Mouse (Mus musculus): Measurements from ENCODE around the gene Hibadh.
A peak's percentile ranks its signal among the peaks of the same experiment; 100 is the strongest.

Gene Hibadh

GRCm38 (mm10) chr6:52638471-52639185, 1.6 kb downstream of the Hibadh start:
- DNase-seq: no peak

GRCm38 (mm10) chr6:52637337-52637736, 2.9 kb downstream of the Hibadh start:
- DNase-seq: no peak

- no peak for DNase-seq
Measured at GRCm38 (mm10) chr6:52635395-52635794, 4.8 kb downstream of the Hibadh start.

- no peak for DNase-seq
Measured at GRCm38 (mm10) chr6:52630625-52631024, 9.6 kb downstream of the Hibadh start.

DNA sequence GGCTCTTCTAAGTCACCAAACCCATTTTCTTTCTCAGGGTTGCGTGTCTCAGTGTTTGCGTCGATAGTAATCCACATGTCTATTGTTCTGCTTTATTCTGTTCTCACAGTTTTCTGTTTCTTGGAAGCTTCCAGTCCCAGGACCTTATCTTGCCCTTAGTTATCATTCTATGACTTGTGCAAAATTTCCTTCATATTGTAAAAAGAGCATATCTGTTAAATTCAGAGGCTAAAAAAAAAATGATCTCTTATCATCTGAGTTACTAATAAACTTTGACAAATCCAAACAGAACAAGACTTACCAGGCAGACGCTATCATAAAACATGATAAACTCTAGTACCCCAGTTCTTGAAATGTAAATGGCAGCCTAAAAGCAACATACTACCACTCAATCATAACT, 11.0 kb downstream of the Hibadh start:
- DNase-seq: no peak

DNA sequence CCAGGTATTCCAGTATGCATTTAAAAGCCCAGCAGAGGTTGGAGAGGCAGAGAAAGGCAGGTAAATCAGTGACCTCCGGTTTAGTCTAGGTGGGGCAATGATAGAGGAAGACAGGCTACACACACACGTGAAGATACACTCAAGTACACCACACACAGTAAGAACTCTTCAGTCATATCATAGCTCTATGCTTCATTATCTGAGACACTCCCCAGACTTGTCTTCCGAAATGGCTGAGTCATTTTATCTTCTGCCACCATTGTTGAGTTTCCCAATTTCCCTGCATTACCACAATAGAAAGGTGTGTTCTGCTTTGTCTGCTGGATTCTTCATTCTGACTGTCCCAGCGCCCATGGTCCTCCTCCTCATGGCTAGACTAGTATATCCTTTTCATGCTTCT, 13.5 kb downstream of the Hibadh start:
- DNase-seq: no peak

- no peak for DNase-seq
Measured at GRCm38 (mm10) chr6:52623741-52624140, 16.4 kb downstream of the Hibadh start.

GRCm38 (mm10) chr6:52621731-52622480, 18.3 kb downstream of the Hibadh start:
- no peak for DNase-seq

DNA sequence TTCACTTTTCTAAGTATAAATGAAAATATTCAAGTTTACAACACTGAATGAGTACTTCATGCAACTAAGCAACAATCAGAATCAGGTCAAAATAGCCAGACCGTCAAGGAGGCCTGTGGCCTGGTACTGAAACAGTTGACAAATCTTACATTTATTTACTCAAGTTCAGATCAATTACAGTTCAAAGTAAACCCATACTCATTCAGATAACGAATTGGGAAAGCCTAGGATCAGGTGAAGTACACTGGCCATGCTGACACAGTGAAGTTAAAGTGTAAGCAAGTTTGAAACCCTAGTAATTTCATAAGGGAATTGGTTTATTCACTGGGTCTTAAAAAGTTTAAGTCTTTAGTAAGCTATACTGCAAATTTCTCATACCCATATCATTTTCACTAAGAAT, 20.1 kb downstream of the Hibadh start:
- DNase-seq: no peak

GRCm38 (mm10) chr6:52609626-52610352, 30.4 kb downstream of the Hibadh start:
- no peak for DNase-seq

GRCm38 (mm10) chr6:52608121-52608520, 32.1 kb downstream of the Hibadh start:
- DNase-seq: no peak

DNA sequence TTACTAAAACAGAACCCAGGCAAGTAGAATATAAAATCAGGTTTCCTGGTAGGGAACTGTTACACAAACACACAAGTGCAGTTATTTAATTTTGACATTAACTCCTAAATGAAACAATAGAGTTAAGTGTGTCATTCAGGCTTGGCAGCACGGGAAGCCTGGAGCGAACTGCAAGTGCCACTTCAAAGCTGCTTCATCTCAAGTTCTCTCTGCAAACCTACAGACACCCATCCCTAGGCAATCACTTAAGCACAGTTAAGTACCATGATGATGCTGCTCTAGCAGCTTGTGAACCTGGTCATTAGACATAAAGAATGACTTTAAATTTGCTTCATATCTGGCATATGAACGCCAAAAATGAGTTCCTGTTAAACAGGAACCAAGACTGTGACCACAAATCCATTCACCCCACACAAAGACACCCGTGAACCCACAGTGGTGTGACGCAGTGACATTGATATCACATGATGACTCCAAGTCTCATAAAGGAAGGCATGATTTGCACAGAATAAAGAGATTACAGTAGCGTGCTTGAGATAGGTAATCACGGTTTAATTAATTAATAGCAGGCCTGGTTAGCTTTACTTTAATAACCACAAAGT, 33.3 kb downstream of the Hibadh start:
- no peak for DNase-seq

DNA sequence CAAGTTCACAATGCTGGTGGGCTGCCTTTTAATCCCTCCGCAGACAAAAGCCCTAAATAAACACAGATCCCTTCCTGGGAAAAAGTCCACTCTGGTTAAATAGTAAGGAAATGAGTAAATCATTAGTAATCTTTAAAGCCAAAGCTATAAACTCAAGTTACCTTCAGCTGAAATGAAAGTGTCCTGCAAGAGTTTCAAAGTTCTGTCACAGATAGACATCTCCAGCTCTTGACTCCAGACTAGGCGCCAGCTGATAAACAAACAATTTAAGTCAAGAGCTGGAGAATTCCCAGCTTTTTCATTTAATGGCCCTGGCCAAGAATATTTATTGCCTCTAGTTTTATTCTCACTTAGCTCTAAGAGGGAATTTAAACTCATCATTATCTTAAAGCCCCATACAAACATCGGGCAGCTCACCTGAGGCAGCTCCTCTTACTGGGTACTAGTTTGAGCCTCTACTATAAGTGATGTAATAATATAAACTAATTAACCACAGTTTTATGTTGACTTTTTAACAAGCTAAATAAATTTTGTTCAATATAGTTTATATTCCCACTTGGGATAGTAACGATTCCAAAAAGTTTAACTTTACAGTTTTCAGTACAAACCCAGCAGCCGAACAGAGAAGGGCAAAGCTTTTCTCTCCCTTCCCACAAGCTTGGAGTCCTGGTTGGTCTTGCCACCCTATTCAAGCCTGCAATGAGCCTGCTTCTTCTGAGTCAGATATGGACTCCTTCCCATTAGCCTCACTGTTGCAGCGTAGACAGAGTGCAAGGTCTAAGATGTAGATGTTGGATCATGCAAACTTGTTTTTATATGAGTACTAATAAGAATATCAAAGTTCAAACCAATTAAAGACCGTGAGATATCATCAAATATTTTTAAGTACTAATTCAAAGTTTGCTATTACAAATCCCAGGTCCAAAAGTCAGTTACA, 38.2 kb downstream of the Hibadh start:
- no peak for DNase-seq

GRCm38 (mm10) chr6:52601117-52601516, 39.1 kb downstream of the Hibadh start:
- peak; percentile 64 for DNase-seq

GRCm38 (mm10) chr6:52594752-52595151, 45.4 kb downstream of the Hibadh start:
- DNase-seq: no peak

DNA sequence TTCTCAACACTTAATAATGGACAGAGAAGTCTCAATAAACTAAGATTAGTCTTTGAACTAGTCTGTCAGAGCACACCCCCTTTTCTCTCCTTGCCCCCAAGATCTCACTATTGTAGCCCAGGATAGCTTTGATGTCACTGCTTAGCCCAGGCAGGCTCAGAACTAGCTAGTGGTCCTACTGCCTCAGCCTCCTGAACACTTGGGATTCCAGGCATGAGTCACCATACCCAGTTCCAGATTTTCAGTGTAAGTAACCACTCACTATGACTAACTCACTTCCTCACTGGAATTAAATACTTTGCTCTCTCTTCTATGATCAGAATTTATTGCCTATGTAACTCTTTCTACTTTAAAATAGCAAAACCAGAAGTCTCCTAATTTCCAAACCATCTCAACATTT, 53.6 kb downstream of the Hibadh start:
- DNase-seq: no peak

GRCm38 (mm10) chr6:52584383-52584782, 55.8 kb downstream of the Hibadh start:
- no peak for DNase-seq

DNA sequence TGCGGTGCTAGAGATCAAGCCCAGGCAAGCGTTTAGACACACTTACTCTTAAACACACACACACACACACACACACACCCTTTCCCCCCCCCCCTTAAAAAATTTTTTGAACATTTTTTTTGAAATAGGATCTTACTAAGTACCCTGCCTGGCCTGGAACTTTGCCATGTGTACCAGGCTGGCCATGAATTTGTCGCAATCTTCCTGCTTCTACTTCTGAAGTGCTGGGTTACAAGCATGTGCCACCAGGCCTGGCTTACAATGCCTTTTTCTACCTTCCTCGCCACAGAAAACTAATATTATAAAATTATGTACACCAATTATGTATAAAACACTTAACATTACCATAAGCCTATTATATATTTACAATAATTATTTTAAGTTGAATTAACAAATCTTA, 59.1 kb downstream of the Hibadh start:
- DNase-seq: no peak

DNA sequence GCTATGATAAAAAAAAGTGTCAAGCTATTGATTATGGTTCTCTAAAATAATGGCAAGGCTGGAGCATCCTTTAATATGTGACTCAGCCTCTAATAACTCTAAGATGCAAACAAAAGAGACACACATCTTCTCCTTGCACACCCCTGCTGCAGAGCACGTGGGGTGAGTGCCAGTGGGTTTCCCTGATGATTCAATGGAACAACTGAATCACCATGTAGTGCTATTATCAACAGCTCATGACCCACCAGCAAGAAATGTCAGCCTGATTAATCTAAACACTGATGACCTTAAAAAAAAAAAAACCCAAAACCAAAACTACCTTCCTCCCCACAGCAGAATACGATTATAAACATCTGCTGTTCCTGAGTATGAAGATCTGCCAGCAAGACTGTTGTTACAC, 61.9 kb downstream of the Hibadh start:
- no peak for DNase-seq

GRCm38 (mm10) chr6:52577270-52577669, 62.9 kb downstream of the Hibadh start:
- DNase-seq: no peak

- DNase-seq: no peak
Measured at GRCm38 (mm10) chr6:52568706-52569105, 71.5 kb downstream of the Hibadh start.

Measured in thymus, postnatal 14 days (tissue).